Mouse (Mus musculus): ENCODE results near the gene Peg10. TPM values are rescaled to one million over a fixed set of nuclear protein-coding genes. Genes with fewer than 3 reads are reported as not detected.

Gene Peg10
- polyA plus RNA-seq (2014; fragmentation: Nextera tagmentation; extraction: Ambion mirVana), result 5.9 and 6.6 TPM in 2 replicates

- Histone ChIP-seq H3K4me2 (ENCODE audit: low read length) (peak within 1 kb of the TSS; percentile 43), H3K27me3 (replicated peaks; ENCODE audit: control insufficient read depth, insufficient read depth, low read length) (no peaks in the 10 kb centered on the region), H3K4me3 (ENCODE audit: low read depth, low read length) (peak within 1 kb of the TSS; percentile 41), H3K9ac (ENCODE audit: low read length) (peak within 1 kb of the TSS; percentile 57), H3K36me3 (ENCODE audit: control insufficient read depth, insufficient read depth, low read length) (no peaks in the 10 kb centered on the region), H3K9me3 (ENCODE audit: control insufficient read depth, low read length) (peaks cover 22% of the 10 kb centered on the region; the same call in 1 of the 2 replicates), H3K4me1 (replicated peaks; ENCODE audit: control insufficient read depth, insufficient read depth, low read length) (peaks cover 10% of the 10 kb centered on the region; the same call in 1 of the 2 replicates), H3K27ac (ENCODE audit: low read depth) (peak within 1 kb of the TSS; percentile 69)
- DNase-seq (ENCODE audit: low spot score) (peak; percentile 88), ATAC-seq (replicated peaks; ENCODE audit: low FRiP score, low TSS enrichment, low read depth) (peak; percentile 56; the same call in 1 of the 2 replicates)
- WGBS, result 56% methylated on average over 38 of the region's 38 CpGs
These were observed at the start of gene Peg10, which contains the start of gene Sgce for GRCm38 (mm10) chr6:4746696-4747439. Peg10 (plus strand) TSS chr6:4747306. Sgce (minus strand) TSS chr6:4747207.

GRCm38 (mm10) chr6:4701641-4702040 is 45.5 kb upstream of the Peg10 start:
- Histone ChIP-seq H3K4me1 (replicated peaks; ENCODE audit: control insufficient read depth, insufficient read depth, low read length) (no peaks in the 10 kb centered on the region), H3K4me2 (ENCODE audit: low read length) (no peak overlapping the region), H3K9ac (ENCODE audit: low read length) (no peak overlapping the region), H3K9me3 (ENCODE audit: control insufficient read depth, low read length) (no peaks in the 10 kb centered on the region), H3K27me3 (replicated peaks; ENCODE audit: control insufficient read depth, insufficient read depth, low read length) (no peaks in the 10 kb centered on the region), H3K27ac (ENCODE audit: low read depth) (no peak overlapping the region), H3K36me3 (ENCODE audit: control insufficient read depth, insufficient read depth, low read length) (peaks cover 4% of the 10 kb centered on the region; the same call in 1 of the 2 replicates), H3K4me3 (ENCODE audit: low read depth, low read length) (no peak overlapping the region)
- ATAC-seq (replicated peaks; ENCODE audit: low FRiP score, low TSS enrichment, low read depth), result no peak
- WGBS, result 76% methylated on average over 8 of the region's 8 CpGs
- DNase-seq (ENCODE audit: low spot score), result no peak

GRCm38 (mm10) chr6:4703908-4704307 is 43.2 kb upstream of the Peg10 start:
- Histone ChIP-seq H3K9me3 (ENCODE audit: control insufficient read depth, low read length) (no peaks in the 10 kb centered on the region), H3K4me2 (ENCODE audit: low read length) (no peak overlapping the region), H3K27ac (ENCODE audit: low read depth) (no peak overlapping the region), H3K36me3 (ENCODE audit: control insufficient read depth, insufficient read depth, low read length) (peaks cover 4% of the 10 kb centered on the region; the same call in 1 of the 2 replicates), H3K4me3 (ENCODE audit: low read depth, low read length) (no peak overlapping the region), H3K27me3 (replicated peaks; ENCODE audit: control insufficient read depth, insufficient read depth, low read length) (no peaks in the 10 kb centered on the region), H3K9ac (ENCODE audit: low read length) (no peak overlapping the region), H3K4me1 (replicated peaks; ENCODE audit: control insufficient read depth, insufficient read depth, low read length) (no peaks in the 10 kb centered on the region)
- DNase-seq (ENCODE audit: low spot score) (no peak), ATAC-seq (replicated peaks; ENCODE audit: low FRiP score, low TSS enrichment, low read depth) (no peak)
- 78% methylated on average over 7 of the region's 7 CpGs for WGBS

GRCm38 (mm10) chr6:4706415-4706814 is 40.7 kb upstream of the Peg10 start:
- Histone ChIP-seq H3K4me1 (replicated peaks; ENCODE audit: control insufficient read depth, insufficient read depth, low read length) (no peaks in the 10 kb centered on the region), H3K9ac (ENCODE audit: low read length) (no peak overlapping the region), H3K27me3 (replicated peaks; ENCODE audit: control insufficient read depth, insufficient read depth, low read length) (no peaks in the 10 kb centered on the region), H3K9me3 (ENCODE audit: control insufficient read depth, low read length) (no peaks in the 10 kb centered on the region), H3K4me2 (ENCODE audit: low read length) (no peak overlapping the region), H3K4me3 (ENCODE audit: low read depth, low read length) (no peak overlapping the region), H3K27ac (ENCODE audit: low read depth) (no peak overlapping the region), H3K36me3 (ENCODE audit: control insufficient read depth, insufficient read depth, low read length) (peaks cover 4% of the 10 kb centered on the region; the same call in 1 of the 2 replicates)
- ATAC-seq (replicated peaks; ENCODE audit: low FRiP score, low TSS enrichment, low read depth) (no peak), DNase-seq (ENCODE audit: low spot score) (no peak)
- 74% methylated on average over 5 of the region's 5 CpGs for WGBS

- H3K9ac ChIP-seq (ENCODE audit: low read length), result no peak overlapping the region
- no peak overlapping the region for H3K4me2 ChIP-seq (ENCODE audit: low read length)
- H3K9me3 ChIP-seq (ENCODE audit: control insufficient read depth, low read length), result no peaks in the 10 kb centered on the region
- DNase-seq (ENCODE audit: low spot score), result no peak
- no peaks in the 10 kb centered on the region for H3K27me3 ChIP-seq (replicated peaks; ENCODE audit: control insufficient read depth, insufficient read depth, low read length)
- ATAC-seq (replicated peaks; ENCODE audit: low FRiP score, low TSS enrichment, low read depth), result no peak
- H3K27ac ChIP-seq (ENCODE audit: low read depth), result no peak overlapping the region
- H3K4me1 ChIP-seq (replicated peaks; ENCODE audit: control insufficient read depth, insufficient read depth, low read length), result no peaks in the 10 kb centered on the region
- H3K4me3 ChIP-seq (ENCODE audit: low read depth, low read length), result no peak overlapping the region
- peaks cover 4% of the 10 kb centered on the region; the same call in 1 of the 2 replicates for H3K36me3 ChIP-seq (ENCODE audit: control insufficient read depth, insufficient read depth, low read length)
- WGBS, result 90% methylated on average over 1 of the region's 1 CpGs
These were observed 38.1 kb upstream of the Peg10 start for GRCm38 (mm10) chr6:4708971-4709370.

- Histone ChIP-seq H3K4me3 (ENCODE audit: low read depth, low read length) (no peak overlapping the region), H3K9me3 (ENCODE audit: control insufficient read depth, low read length) (no peaks in the 10 kb centered on the region), H3K9ac (ENCODE audit: low read length) (no peak overlapping the region), H3K27me3 (replicated peaks; ENCODE audit: control insufficient read depth, insufficient read depth, low read length) (no peaks in the 10 kb centered on the region), H3K36me3 (ENCODE audit: control insufficient read depth, insufficient read depth, low read length) (no peaks in the 10 kb centered on the region), H3K4me1 (replicated peaks; ENCODE audit: control insufficient read depth, insufficient read depth, low read length) (no peaks in the 10 kb centered on the region), H3K4me2 (ENCODE audit: low read length) (no peak overlapping the region), H3K27ac (ENCODE audit: low read depth) (no peak overlapping the region)
- ATAC-seq (replicated peaks; ENCODE audit: low FRiP score, low TSS enrichment, low read depth) (no peak), DNase-seq (ENCODE audit: low spot score) (no peak)
- 94% methylated on average over 2 of the region's 2 CpGs for WGBS
These were observed 30.9 kb upstream of the Peg10 start for GRCm38 (mm10) chr6:4716171-4716570.

GRCm38 (mm10) chr6:4717344-4717743 is 29.8 kb upstream of the Peg10 start:
- Histone ChIP-seq H3K27me3 (replicated peaks; ENCODE audit: control insufficient read depth, insufficient read depth, low read length) (no peaks in the 10 kb centered on the region), H3K4me2 (ENCODE audit: low read length) (no peak overlapping the region), H3K4me3 (ENCODE audit: low read depth, low read length) (no peak overlapping the region), H3K27ac (ENCODE audit: low read depth) (no peak overlapping the region), H3K4me1 (replicated peaks; ENCODE audit: control insufficient read depth, insufficient read depth, low read length) (no peaks in the 10 kb centered on the region), H3K9me3 (ENCODE audit: control insufficient read depth, low read length) (no peaks in the 10 kb centered on the region), H3K9ac (ENCODE audit: low read length) (no peak overlapping the region), H3K36me3 (ENCODE audit: control insufficient read depth, insufficient read depth, low read length) (no peaks in the 10 kb centered on the region)
- ATAC-seq (replicated peaks; ENCODE audit: low FRiP score, low TSS enrichment, low read depth), result no peak
- DNase-seq (ENCODE audit: low spot score), result no peak
- 76% methylated on average over 2 of the region's 2 CpGs for WGBS

- no peak overlapping the region for H3K4me3 ChIP-seq (ENCODE audit: low read depth, low read length)
- H3K27ac ChIP-seq (ENCODE audit: low read depth), result no peak overlapping the region
- 77% methylated on average over 6 of the region's 6 CpGs for WGBS
- H3K9me3 ChIP-seq (ENCODE audit: control insufficient read depth, low read length), result no peaks in the 10 kb centered on the region
- H3K4me1 ChIP-seq (replicated peaks; ENCODE audit: control insufficient read depth, insufficient read depth, low read length), result no peaks in the 10 kb centered on the region
- no peak overlapping the region for H3K9ac ChIP-seq (ENCODE audit: low read length)
- no peaks in the 10 kb centered on the region for H3K36me3 ChIP-seq (ENCODE audit: control insufficient read depth, insufficient read depth, low read length)
- ATAC-seq (replicated peaks; ENCODE audit: low FRiP score, low TSS enrichment, low read depth) (no peak), DNase-seq (ENCODE audit: low spot score) (no peak)
- H3K27me3 ChIP-seq (replicated peaks; ENCODE audit: control insufficient read depth, insufficient read depth, low read length), result no peaks in the 10 kb centered on the region
- no peak overlapping the region for H3K4me2 ChIP-seq (ENCODE audit: low read length)
These were observed 25.0 kb upstream of the Peg10 start for GRCm38 (mm10) chr6:4722142-4722541.

GRCm38 (mm10) chr6:4722739-4723138 is 24.4 kb upstream of the Peg10 start:
- no peak for ATAC-seq (replicated peaks; ENCODE audit: low FRiP score, low TSS enrichment, low read depth)
- no peaks in the 10 kb centered on the region for H3K4me1 ChIP-seq (replicated peaks; ENCODE audit: control insufficient read depth, insufficient read depth, low read length)
- H3K27ac ChIP-seq (ENCODE audit: low read depth), result no peak overlapping the region
- no peaks in the 10 kb centered on the region for H3K9me3 ChIP-seq (ENCODE audit: control insufficient read depth, low read length)
- 69% methylated on average over 13 of the region's 13 CpGs for WGBS
- no peak overlapping the region for H3K4me2 ChIP-seq (ENCODE audit: low read length)
- DNase-seq (ENCODE audit: low spot score), result no peak
- H3K9ac ChIP-seq (ENCODE audit: low read length), result no peak overlapping the region
- H3K4me3 ChIP-seq (ENCODE audit: low read depth, low read length), result no peak overlapping the region
- H3K27me3 ChIP-seq (replicated peaks; ENCODE audit: control insufficient read depth, insufficient read depth, low read length), result no peaks in the 10 kb centered on the region
- H3K36me3 ChIP-seq (ENCODE audit: control insufficient read depth, insufficient read depth, low read length), result no peaks in the 10 kb centered on the region

All from intestine, embryonic 14.5 days (tissue).